Mouse (Mus musculus): Measurements from ENCODE around the gene Ppp6r3. TPM values are rescaled to one million over a fixed set of nuclear protein-coding genes. Genes with fewer than 3 reads are reported as not detected.
A peak's percentile ranks its signal among the peaks of the same experiment; 100 is the strongest.

The Ppp6r3 gene
- polyA plus RNA-seq, 1 experiment from 2014 or later, result 24.6 TPM

GRCm38 (mm10) chr19:3437980-3438379, 137.6 kb downstream of the Ppp6r3 start:
- no peak overlapping the region for H3K9ac ChIP-seq (ENCODE audit: low read depth, low read length)
- no peaks in the 10 kb centered on the region for H3K9me3 ChIP-seq (replicated peaks; ENCODE audit: control insufficient read depth, low read length)
- no peaks in the 10 kb centered on the region for H3K4me1 ChIP-seq (ENCODE audit: control insufficient read depth, low read depth, low read length)
- WGBS (ENCODE audit: insufficient replicate concordance), result 55% methylated on average over 5 of the region's 5 CpGs
- H3K4me3 ChIP-seq (ENCODE audit: low read depth, low read length), result no peak overlapping the region
- H3K27me3 ChIP-seq (ENCODE audit: control insufficient read depth, insufficient read depth, low read depth, low read length), result no peaks in the 10 kb centered on the region
- no peak overlapping the region for H3K4me2 ChIP-seq (ENCODE audit: low read depth, low read length)
- no peak for ATAC-seq (ENCODE audit: low read depth)
- H3K27ac ChIP-seq (ENCODE audit: low read length), result no peak overlapping the region
- no peaks in the 10 kb centered on the region for H3K36me3 ChIP-seq (ENCODE audit: control insufficient read depth, insufficient read depth)

- ATAC-seq (ENCODE audit: low read depth), result peak; percentile 16; the same call in 1 of the 2 replicates
- 36% methylated on average over 9 of the region's 9 CpGs for WGBS (ENCODE audit: insufficient replicate concordance)
- H3K27me3 ChIP-seq (ENCODE audit: control insufficient read depth, insufficient read depth, low read depth, low read length), result no peaks in the 10 kb centered on the region
- H3K9ac ChIP-seq (ENCODE audit: low read depth, low read length), result no peak overlapping the region
- no peak overlapping the region for H3K4me3 ChIP-seq (ENCODE audit: low read depth, low read length)
- no peaks in the 10 kb centered on the region for H3K36me3 ChIP-seq (ENCODE audit: control insufficient read depth, insufficient read depth)
- H3K4me2 ChIP-seq (ENCODE audit: low read depth, low read length), result no peak overlapping the region
- no peaks in the 10 kb centered on the region for H3K9me3 ChIP-seq (replicated peaks; ENCODE audit: control insufficient read depth, low read length)
- no peaks in the 10 kb centered on the region for H3K4me1 ChIP-seq (ENCODE audit: control insufficient read depth, low read depth, low read length)
- no peak overlapping the region for H3K27ac ChIP-seq (ENCODE audit: low read length)
These were observed 138.7 kb downstream of the Ppp6r3 start for GRCm38 (mm10) chr19:3436840-3437239.

- Histone ChIP-seq H3K36me3 (ENCODE audit: control insufficient read depth, insufficient read depth) (no peaks in the 10 kb centered on the region), H3K9ac (ENCODE audit: low read depth, low read length) (no peak overlapping the region), H3K4me2 (ENCODE audit: low read depth, low read length) (no peak overlapping the region), H3K9me3 (replicated peaks; ENCODE audit: control insufficient read depth, low read length) (no peaks in the 10 kb centered on the region), H3K27ac (ENCODE audit: low read length) (no peak overlapping the region), H3K4me3 (ENCODE audit: low read depth, low read length) (no peak overlapping the region), H3K27me3 (ENCODE audit: control insufficient read depth, insufficient read depth, low read depth, low read length) (no peaks in the 10 kb centered on the region), H3K4me1 (ENCODE audit: control insufficient read depth, low read depth, low read length) (no peaks in the 10 kb centered on the region)
- no peak for ATAC-seq (ENCODE audit: low read depth)
- 51% methylated on average over 3 of the region's 3 CpGs for WGBS (ENCODE audit: insufficient replicate concordance)
These were observed 139.7 kb downstream of the Ppp6r3 start for GRCm38 (mm10) chr19:3435824-3436223.

DNA sequence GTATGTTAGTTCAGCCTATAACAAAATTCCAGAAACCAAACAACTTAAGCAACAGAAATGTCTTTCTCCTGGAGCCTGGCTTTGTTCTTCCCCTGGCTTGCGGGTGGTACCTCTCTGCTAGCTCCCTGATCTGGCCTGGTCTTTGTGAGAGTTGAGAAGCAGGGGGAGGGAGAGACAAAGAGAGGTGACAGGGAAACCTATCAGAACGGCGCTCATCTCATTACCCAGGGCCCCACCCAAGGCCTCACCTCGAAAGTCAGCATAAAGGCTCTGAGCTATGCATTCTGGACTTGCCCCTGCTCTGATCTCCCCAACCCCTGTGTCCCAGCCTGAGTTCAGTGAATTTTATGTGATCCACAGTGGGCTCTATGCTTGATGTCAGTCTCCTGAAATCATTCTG, 140.9 kb downstream of the Ppp6r3 start:
- Histone ChIP-seq H3K9ac (ENCODE audit: low read depth, low read length) (no peak overlapping the region), H3K4me1 (ENCODE audit: control insufficient read depth, low read depth, low read length) (no peaks in the 10 kb centered on the region), H3K27me3 (ENCODE audit: control insufficient read depth, insufficient read depth, low read depth, low read length) (no peaks in the 10 kb centered on the region), H3K9me3 (replicated peaks; ENCODE audit: control insufficient read depth, low read length) (no peaks in the 10 kb centered on the region), H3K4me3 (ENCODE audit: low read depth, low read length) (no peak overlapping the region), H3K27ac (ENCODE audit: low read length) (no peak overlapping the region), H3K36me3 (ENCODE audit: control insufficient read depth, insufficient read depth) (no peaks in the 10 kb centered on the region), H3K4me2 (ENCODE audit: low read depth, low read length) (no peak overlapping the region)
- 30% methylated on average over 4 of the region's 4 CpGs for WGBS (ENCODE audit: insufficient replicate concordance)
- ATAC-seq (ENCODE audit: low read depth), result no peak

GRCm38 (mm10) chr19:3434124-3434523, 141.4 kb downstream of the Ppp6r3 start:
- H3K9ac ChIP-seq (ENCODE audit: low read depth, low read length), result no peak overlapping the region
- H3K27me3 ChIP-seq (ENCODE audit: control insufficient read depth, insufficient read depth, low read depth, low read length), result no peaks in the 10 kb centered on the region
- no peaks in the 10 kb centered on the region for H3K36me3 ChIP-seq (ENCODE audit: control insufficient read depth, insufficient read depth)
- 33% methylated on average over 4 of the region's 4 CpGs for WGBS (ENCODE audit: insufficient replicate concordance)
- H3K27ac ChIP-seq (ENCODE audit: low read length), result no peak overlapping the region
- no peaks in the 10 kb centered on the region for H3K9me3 ChIP-seq (replicated peaks; ENCODE audit: control insufficient read depth, low read length)
- no peak overlapping the region for H3K4me2 ChIP-seq (ENCODE audit: low read depth, low read length)
- no peak overlapping the region for H3K4me3 ChIP-seq (ENCODE audit: low read depth, low read length)
- no peaks in the 10 kb centered on the region for H3K4me1 ChIP-seq (ENCODE audit: control insufficient read depth, low read depth, low read length)
- ATAC-seq (ENCODE audit: low read depth), result no peak

DNA sequence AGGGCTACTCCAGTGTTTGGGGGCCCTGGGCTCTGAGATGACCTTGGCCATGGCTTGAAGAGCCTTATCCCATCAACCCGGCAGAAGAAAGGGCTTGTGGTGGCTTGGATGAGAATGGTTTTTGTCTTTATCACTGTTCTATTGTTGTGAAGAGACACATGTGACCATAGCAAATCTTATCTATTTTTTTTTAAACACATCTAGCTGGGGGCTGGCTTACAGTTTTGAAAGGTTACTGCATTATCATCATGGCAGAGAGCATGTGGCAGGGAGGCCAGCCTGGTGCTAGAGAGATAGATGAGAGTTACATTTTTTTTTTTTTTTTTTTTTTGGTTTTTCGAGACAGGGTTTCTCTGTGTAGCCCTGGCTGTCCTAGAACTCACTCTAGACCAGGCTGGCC, 143.6 kb downstream of the Ppp6r3 start:
- no peak overlapping the region for H3K4me3 ChIP-seq (ENCODE audit: low read depth, low read length)
- no peaks in the 10 kb centered on the region for H3K9me3 ChIP-seq (replicated peaks; ENCODE audit: control insufficient read depth, low read length)
- ATAC-seq (ENCODE audit: low read depth), result no peak
- no peaks in the 10 kb centered on the region for H3K36me3 ChIP-seq (ENCODE audit: control insufficient read depth, insufficient read depth)
- H3K9ac ChIP-seq (ENCODE audit: low read depth, low read length), result no peak overlapping the region
- no peak overlapping the region for H3K27ac ChIP-seq (ENCODE audit: low read length)
- no peaks in the 10 kb centered on the region for H3K27me3 ChIP-seq (ENCODE audit: control insufficient read depth, insufficient read depth, low read depth, low read length)
- 41% methylated on average over 2 of the region's 2 CpGs for WGBS (ENCODE audit: insufficient replicate concordance)
- no peaks in the 10 kb centered on the region for H3K4me1 ChIP-seq (ENCODE audit: control insufficient read depth, low read depth, low read length)
- no peak overlapping the region for H3K4me2 ChIP-seq (ENCODE audit: low read depth, low read length)

DNA sequence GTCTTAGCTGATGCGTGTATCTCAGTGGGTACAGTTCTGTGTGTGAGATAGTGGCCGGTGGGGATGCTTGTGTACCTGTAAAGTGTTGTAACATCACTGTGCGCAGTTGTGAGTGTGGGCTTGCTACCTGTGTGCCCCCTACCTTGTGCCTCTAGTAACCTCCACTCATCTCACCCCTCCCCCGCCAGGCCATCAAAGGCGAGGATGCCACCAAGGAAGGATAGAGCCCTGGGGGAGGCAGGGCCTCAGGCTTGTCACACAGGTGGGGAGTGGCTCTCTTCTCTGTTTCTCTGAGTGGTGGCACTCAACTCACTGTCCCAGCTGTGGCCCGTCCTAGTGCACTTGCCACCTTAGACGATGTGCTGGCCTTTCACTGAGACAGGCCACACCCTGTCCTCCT, 144.5 kb downstream of the Ppp6r3 start:
- Histone ChIP-seq H3K4me1 (ENCODE audit: control insufficient read depth, low read depth, low read length) (no peaks in the 10 kb centered on the region), H3K9me3 (replicated peaks; ENCODE audit: control insufficient read depth, low read length) (no peaks in the 10 kb centered on the region), H3K4me2 (ENCODE audit: low read depth, low read length) (no peak overlapping the region), H3K36me3 (ENCODE audit: control insufficient read depth, insufficient read depth) (no peaks in the 10 kb centered on the region), H3K27me3 (ENCODE audit: control insufficient read depth, insufficient read depth, low read depth, low read length) (no peaks in the 10 kb centered on the region), H3K27ac (ENCODE audit: low read length) (no peak overlapping the region), H3K4me3 (ENCODE audit: low read depth, low read length) (no peak overlapping the region), H3K9ac (ENCODE audit: low read depth, low read length) (no peak overlapping the region)
- no peak for ATAC-seq (ENCODE audit: low read depth)
- WGBS (ENCODE audit: insufficient replicate concordance), result 57% methylated on average over 7 of the region's 7 CpGs

DNA sequence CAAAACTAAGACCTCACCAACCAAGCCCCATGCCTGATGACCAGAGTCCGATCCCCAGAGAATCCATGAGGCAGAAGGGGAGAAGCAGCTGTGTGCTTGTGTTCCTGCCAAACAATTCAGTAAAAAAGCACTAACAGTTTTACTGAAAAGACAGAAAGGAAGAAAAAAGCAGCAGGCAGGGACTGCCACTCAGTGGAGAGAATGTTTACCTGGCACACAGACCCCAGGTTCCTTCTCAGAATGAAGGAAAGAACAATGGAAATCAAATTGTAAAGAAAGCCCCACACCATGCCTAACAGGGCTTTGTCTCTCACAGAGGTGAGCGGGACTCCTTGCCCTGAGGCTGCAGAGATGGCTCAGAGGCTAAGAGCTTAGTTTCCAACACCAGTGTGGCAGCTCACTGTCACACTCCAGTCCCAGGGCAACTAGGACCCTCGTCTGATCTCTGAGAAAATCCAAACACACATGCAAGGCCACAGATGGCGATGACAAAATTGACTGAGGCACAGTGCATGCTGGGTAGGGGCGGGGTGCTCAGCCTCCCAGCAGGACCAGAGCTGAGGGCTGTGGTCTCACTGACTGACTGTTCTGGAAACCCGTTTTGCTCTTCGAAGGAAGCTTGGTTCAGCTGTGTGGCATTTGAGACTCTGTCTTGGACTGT, 146.3 kb downstream of the Ppp6r3 start:
- Histone ChIP-seq H3K4me2 (ENCODE audit: low read depth, low read length) (no peak overlapping the region), H3K4me3 (ENCODE audit: low read depth, low read length) (no peak overlapping the region), H3K36me3 (ENCODE audit: control insufficient read depth, insufficient read depth) (no peaks in the 10 kb centered on the region), H3K4me1 (ENCODE audit: control insufficient read depth, low read depth, low read length) (no peaks in the 10 kb centered on the region), H3K9ac (ENCODE audit: low read depth, low read length) (no peak overlapping the region), H3K27me3 (ENCODE audit: control insufficient read depth, insufficient read depth, low read depth, low read length) (no peaks in the 10 kb centered on the region), H3K27ac (ENCODE audit: low read length) (no peak overlapping the region), H3K9me3 (replicated peaks; ENCODE audit: control insufficient read depth, low read length) (no peaks in the 10 kb centered on the region)
- no peak for ATAC-seq (ENCODE audit: low read depth)
- WGBS (ENCODE audit: insufficient replicate concordance), result 51% methylated on average over 7 of the region's 7 CpGs

GRCm38 (mm10) chr19:3428057-3428830, 147.3 kb downstream of the Ppp6r3 start:
- WGBS (ENCODE audit: insufficient replicate concordance), result 70% methylated on average over 15 of the region's 15 CpGs
- Histone ChIP-seq H3K36me3 (ENCODE audit: control insufficient read depth, insufficient read depth) (no peaks in the 10 kb centered on the region), H3K27me3 (ENCODE audit: control insufficient read depth, insufficient read depth, low read depth, low read length) (no peaks in the 10 kb centered on the region), H3K4me1 (ENCODE audit: control insufficient read depth, low read depth, low read length) (no peaks in the 10 kb centered on the region), H3K4me3 (ENCODE audit: low read depth, low read length) (no peak overlapping the region), H3K27ac (ENCODE audit: low read length) (no peak overlapping the region), H3K9me3 (replicated peaks; ENCODE audit: control insufficient read depth, low read length) (no peaks in the 10 kb centered on the region), H3K9ac (ENCODE audit: low read depth, low read length) (no peak overlapping the region), H3K4me2 (ENCODE audit: low read depth, low read length) (no peak overlapping the region)
- ATAC-seq (ENCODE audit: low read depth), result no peak

Data from liver, embryonic 16.5 days (tissue).